Mouse (Mus musculus) MEL (cell line): Measurements from ENCODE around the gene Hdhd3. TPM values are rescaled to one million over a fixed set of nuclear protein-coding genes. Genes with fewer than 3 reads are reported as not detected.
A peak's percentile ranks its signal among the peaks of the same experiment; 100 is the strongest.

Experiments used
- DNase-seq: peaks from one replicate; pipeline ENCODE4 v3.0.0; 2011; ENCODE audit warnings: low read depth, low spot score
- H3K27ac ChIP-seq: 2 replicates; pipeline ENCODE4 v1.5.1; 2012; ENCODE audit warnings: low read depth, mild to moderate bottlenecking, control low read depth, low read length, moderate library complexity; ENCODE audit not compliant: control insufficient read depth
- H3K27me3 ChIP-seq, 2 experiments: fragments of 150-350 bp in 1 of 2; sonication (generic) in 1 of 2; 2 replicates each; pipeline ENCODE4 v1.6.1; 2012; ENCODE audit warnings: low read length in 2 of 2, mild to moderate bottlenecking in 2 of 2, improper control_type of control experiment in 1 of 2, moderate library complexity in 1 of 2; ENCODE audit not compliant: insufficient read depth in 2 of 2, control insufficient read depth in 1 of 2
- H3K36me3 ChIP-seq, 2 experiments: 2 replicates each; pipeline ENCODE4 v1.6.1; 2012 to 2014; ENCODE audit warnings: low read length in 2 of 2, improper control_type of control experiment in 1 of 2, inconsistent platforms in 1 of 2, mild to moderate bottlenecking in 1 of 2; ENCODE audit not compliant: insufficient read depth in 2 of 2, control insufficient read depth in 1 of 2
- H3K4me1 ChIP-seq, 2 experiments: fragments of 150-350 bp in 1 of 2; sonication (generic) in 1 of 2; 2 replicates each; pipeline ENCODE4 v1.6.1; 2012; ENCODE audit warnings: low read length in 2 of 2, improper control_type of control experiment in 1 of 2, mild to moderate bottlenecking in 1 of 2; ENCODE audit not compliant: insufficient read depth in 2 of 2, control insufficient read depth in 1 of 2
- H3K4me3 ChIP-seq, 2 experiments: fragments of 150-350 bp in 1 of 2; sonication (generic) in 1 of 2; 2 replicates each; pipeline ENCODE4 v1.5.1; 2012; ENCODE audit warnings: low read depth in 2 of 2, low read length in 2 of 2, mild to moderate bottlenecking in 2 of 2, moderate library complexity in 2 of 2, control low read depth in 1 of 2, improper control_type of control experiment in 1 of 2; ENCODE audit not compliant: control insufficient read depth in 1 of 2, insufficient read depth in 1 of 2
- H3K79me2 ChIP-seq: 2 replicates; pipeline ENCODE4 v1.6.1; 2012; ENCODE audit warnings: mild to moderate bottlenecking, low read length, moderate library complexity; ENCODE audit not compliant: control insufficient read depth, poor library complexity, insufficient read depth
- H3K9ac ChIP-seq: 2 replicates; pipeline ENCODE4 v1.6.1; 2012; ENCODE audit warnings: low read depth, mild to moderate bottlenecking, control low read depth, low read length, moderate library complexity; ENCODE audit not compliant: control insufficient read depth, poor library complexity, severe bottlenecking
- H3K9me3 ChIP-seq: fragments of 150-350 bp; sonication (generic); replicated peaks from 2 replicates; pipeline ENCODE4 v1.6.1; 2012; ENCODE audit warnings: mild to moderate bottlenecking, low read length, improper control_type of control experiment, moderate library complexity; ENCODE audit not compliant: insufficient read depth
- BHLHE40 ChIP-seq: IDR thresholded peaks from 2 replicates; pipeline ENCODE4 v1.6.1; 2012; ENCODE audit warnings: low read depth, mild to moderate bottlenecking, inconsistent platforms, low read length, improper control_type of control experiment, borderline replicate concordance
- CHD2 ChIP-seq: IDR thresholded peaks from 2 replicates; pipeline ENCODE4 v1.6.1; 2011; ENCODE audit warnings: low read length, improper control_type of control experiment
- E2F4 ChIP-seq: IDR thresholded peaks from 2 replicates; pipeline ENCODE4 v1.6.1; 2011; ENCODE audit warnings: low read depth, low read length, improper control_type of control experiment, borderline replicate concordance
- ELF1 ChIP-seq: IDR thresholded peaks from 2 replicates; pipeline ENCODE4 v1.6.1; 2014; ENCODE audit warnings: low read depth, mild to moderate bottlenecking, inconsistent platforms, low read length, improper control_type of control experiment, moderate library complexity
- EP300 ChIP-seq, 2 experiments: IDR thresholded peaks; 2 replicates each; pipeline ENCODE4 v1.6.1; 2011; ENCODE audit warnings: improper control_type of control experiment in 2 of 2, low read length in 2 of 2, low read depth in 1 of 2, mild to moderate bottlenecking in 1 of 2
- ETS1 ChIP-seq: IDR thresholded peaks from 2 replicates; pipeline ENCODE4 v1.6.1; 2012; ENCODE audit warnings: low read depth, mild to moderate bottlenecking, inconsistent platforms, low read length, improper control_type of control experiment, moderate library complexity
- GABPA ChIP-seq: IDR thresholded peaks from 2 replicates; pipeline ENCODE4 v1.6.1; 2012; ENCODE audit warnings: low read depth, mild to moderate bottlenecking, inconsistent platforms, low read length, improper control_type of control experiment, moderate library complexity
- GATA1 ChIP-seq: IDR thresholded peaks from 2 replicates; pipeline ENCODE4 v1.6.1; 2011; ENCODE audit warnings: low read depth, low read length, improper control_type of control experiment
- MAX ChIP-seq: IDR thresholded peaks from 2 replicates; pipeline ENCODE4 v1.6.1; 2011; ENCODE audit warnings: low read length, improper control_type of control experiment
- MEF2A ChIP-seq: IDR thresholded peaks from 2 replicates; pipeline ENCODE4 v1.6.1; 2014; ENCODE audit warnings: low read depth, mild to moderate bottlenecking, inconsistent platforms, low read length, improper control_type of control experiment; ENCODE audit not compliant: poor library complexity, insufficient replicate concordance, severe bottlenecking; ENCODE audit errors: extremely low read depth
- MXI1 ChIP-seq: IDR thresholded peaks from 2 replicates; pipeline ENCODE4 v1.6.1; 2011; ENCODE audit warnings: mild to moderate bottlenecking, low read depth, low read length, improper control_type of control experiment
- POLR2AphosphoS5 ChIP-seq: IDR thresholded peaks from 2 replicates; pipeline ENCODE4 v1.6.1; 2012; ENCODE audit warnings: low read depth, borderline replicate concordance, mild to moderate bottlenecking, inconsistent platforms, low read length, moderate library complexity, mixed read lengths
- RAD21 ChIP-seq: IDR thresholded peaks from 2 replicates; pipeline ENCODE4 v1.6.1; 2011; ENCODE audit warnings: mild to moderate bottlenecking, low read depth, low read length, improper control_type of control experiment
- SIN3A ChIP-seq: IDR thresholded peaks from 2 replicates; pipeline ENCODE4 v1.6.1; 2012; ENCODE audit warnings: low read length, improper control_type of control experiment, inconsistent platforms
- SMC3 ChIP-seq: IDR thresholded peaks from 2 replicates; pipeline ENCODE4 v1.6.1; 2011; ENCODE audit warnings: low read depth, low read length, improper control_type of control experiment
- TBP ChIP-seq: IDR thresholded peaks from 2 replicates; pipeline ENCODE4 v1.8.0; 2011; ENCODE audit warnings: low read depth, low read length, improper control_type of control experiment
- ZMIZ1 ChIP-seq: IDR thresholded peaks from 2 replicates; pipeline ENCODE4 v1.6.1; 2012; ENCODE audit warnings: low read depth, mild to moderate bottlenecking, inconsistent platforms, low read length, improper control_type of control experiment, moderate library complexity
- ZNF384 ChIP-seq: IDR thresholded peaks from 2 replicates; pipeline ENCODE4 v1.6.1; 2012; ENCODE audit warnings: low read depth, mild to moderate bottlenecking, inconsistent platforms, low read length, improper control_type of control experiment
- polyA plus RNA-seq, 2 experiments: library from polyadenylated mRNA; stranded (reverse) in 1 of 2; unstranded in 1 of 2; fragments of >175 nt in 1 of 2; fragments of >200 nt in 1 of 2; gene quantifications; 2 replicates each; pipeline versions ENCODE4 v1.2.1 to v1.2.4; 2012; ENCODE audit warnings: low replicate concordance in 2 of 2, low read depth in 1 of 2; ENCODE audit not compliant: insufficient read length in 2 of 2, insufficient read depth in 1 of 2, missing spikeins in 1 of 2
- total RNA-seq: library from RNA; depleted of rRNA; stranded (reverse); fragments of 300-350 nt; gene quantifications from 2 replicates; pipeline ENCODE4 v1.2.3, GENCODE M21; 2012

The Hdhd3 gene
- total and polyA plus RNA-seq, 3 experiments: 3.5 to 6.0 TPM; not detected in 1

DNA sequence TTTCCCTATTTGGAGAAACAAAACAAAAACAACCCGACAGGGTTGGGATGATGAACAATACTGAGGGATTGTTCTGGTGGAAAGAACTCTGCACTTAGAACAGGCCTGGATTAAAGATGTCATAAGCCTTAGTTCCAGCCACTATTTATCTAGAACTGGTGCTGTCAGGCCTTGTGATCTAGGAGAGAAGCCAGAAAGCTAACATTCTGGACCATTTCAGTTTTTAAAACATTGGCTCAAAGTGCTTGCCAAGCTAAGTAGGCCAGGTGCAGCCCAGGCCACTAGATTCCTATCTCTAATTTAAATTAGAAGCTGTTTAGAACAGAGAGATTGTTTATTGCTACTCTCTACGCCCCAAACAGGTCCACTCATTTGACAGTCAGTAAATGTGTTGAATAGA, 23.0 kb upstream of the Hdhd3 start:
- Histone ChIP-seq H3K27ac (no peak overlapping the region), H3K27me3 (no peaks in the 10 kb centered on the region; a peak in 1 of 4 replicates), H3K79me2 (peaks cover 13% of the 10 kb centered on the region), H3K4me1 (peaks cover 10 to 21% of the 10 kb centered on the region in 2 experiments), H3K9me3 (no peaks in the 10 kb centered on the region), H3K9ac (no peak overlapping the region), H3K36me3 (peaks cover 0 to 21% of the 10 kb centered on the region in 2 experiments; a peak in 2 of 4 replicates), H3K4me3 (no peak overlapping the region)
- TF ChIP-seq SMC3: no peak
- no peak for TF ChIP-seq E2F4
- no peak for TF ChIP-seq GABPA
- TF ChIP-seq ETS1: no peak
- TF ChIP-seq ELF1: no peak
- TF ChIP-seq BHLHE40: no peak
- TF ChIP-seq MAX: no peak
- TF ChIP-seq TBP: no peak
- TF ChIP-seq CHD2: no peak
- no peak for TF ChIP-seq EP300 (IDR thresholded peaks at IDR 0.05; ENCODE audit: low read depth in 1 of 2, low read length in 2 of 2)
- no peak for TF ChIP-seq RAD21
- no peak for TF ChIP-seq ZNF384
- TF ChIP-seq MEF2A: no peak
- no peak for TF ChIP-seq ZMIZ1
- TF ChIP-seq SIN3A: no peak
- TF ChIP-seq GATA1: no peak
- no peak for TF ChIP-seq POLR2AphosphoS5
- DNase-seq: no peak

GRCm38 (mm10) chr4:62525489-62525811, 22.2 kb upstream of the Hdhd3 start:
- Histone ChIP-seq H3K27ac (no peak overlapping the region), H3K9me3 (no peaks in the 10 kb centered on the region), H3K27me3 (no peaks in the 10 kb centered on the region), H3K9ac (no peak overlapping the region), H3K4me3 (peak overlapping the region; percentile 34 to 35), H3K4me1 (peaks cover 14 to 26% of the 10 kb centered on the region in 2 experiments), H3K36me3 (peaks cover 0 to 29% of the 10 kb centered on the region in 2 experiments; a peak in 2 of 4 replicates), H3K79me2 (peaks cover 13% of the 10 kb centered on the region)
- no peak for TF ChIP-seq MXI1
- no peak for DNase-seq
